Mouse (Mus musculus) liver (tissue): ENCODE measurements at regions not wholly inside any gene's neighbourhood (a gene's known extent, or its start where the extent isn't known, plus 50 kb on each side); places are given as distances from the start of the nearest gene placed in this dataset.
"Not testable (repeated sequence)": the region's sequence is repeated elsewhere in the genome, so short reads cannot be mapped to it uniquely, and the experiment has no call there.

Experiments used
- DNase-seq: peaks from one replicate; pipeline ENCODE4 v3.0.0-alpha.2; 2020; ENCODE audit warnings: mixed read lengths

DNA sequence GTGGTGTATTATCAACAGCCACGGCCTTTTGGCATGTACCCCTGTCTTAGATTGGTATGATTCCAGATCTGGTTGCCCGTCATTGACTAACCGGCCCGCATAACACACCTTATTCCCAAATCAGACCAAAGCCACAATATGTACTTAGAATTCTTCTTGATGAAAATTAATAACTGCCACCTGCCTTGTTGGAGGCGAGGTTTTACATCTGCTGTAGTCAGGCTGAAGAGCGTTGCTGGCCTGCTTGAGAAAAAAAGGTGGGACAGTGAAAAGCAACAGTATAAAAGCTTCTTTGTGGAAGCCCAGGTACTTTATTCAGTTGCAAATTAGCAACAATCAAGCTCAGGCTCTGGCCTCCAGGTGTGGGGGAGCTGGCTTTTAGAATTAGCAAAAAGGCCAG, 223.6 kb upstream of the Car8 start:
- DNase-seq, result not testable (repeated sequence)

- no peak for DNase-seq
Measured at GRCm38 (mm10) chr4:8454346-8454745, 215.5 kb upstream of the Car8 start.

- peak; percentile 55 for DNase-seq
Measured at GRCm38 (mm10) chr4:8432393-8432792, 193.6 kb upstream of the Car8 start.

GRCm38 (mm10) chr4:8431032-8431332, 192.1 kb upstream of the Car8 start:
- no peak for DNase-seq

- no peak for DNase-seq
Measured at GRCm38 (mm10) chr4:8430269-8431031, 191.6 kb upstream of the Car8 start.

DNA sequence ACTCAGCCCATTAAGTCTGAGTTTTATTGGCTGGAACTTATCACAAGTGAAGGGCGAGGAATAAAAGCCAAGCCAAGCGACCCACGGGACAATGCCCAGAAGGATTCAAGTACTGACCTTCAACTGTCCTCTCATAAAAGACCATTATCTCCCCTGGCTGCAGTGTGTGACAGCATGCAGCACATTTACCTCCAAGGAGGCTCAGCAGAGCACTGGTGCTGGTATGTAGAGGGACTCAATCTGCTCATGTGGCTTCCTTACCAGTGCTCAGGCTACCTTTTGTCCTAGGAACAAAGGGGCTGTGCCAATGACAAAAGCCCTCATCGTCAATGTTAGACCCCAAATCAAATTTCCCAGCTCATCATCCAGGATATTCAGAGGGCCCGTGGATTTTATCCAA, 190.9 kb upstream of the Car8 start:
- DNase-seq, result no peak

GRCm38 (mm10) chr4:8428629-8429523, 190.0 kb upstream of the Car8 start:
- no peak for DNase-seq

- DNase-seq, result no peak
Measured at GRCm38 (mm10) chr4:8427812-8428211, 189.0 kb upstream of the Car8 start.

GRCm38 (mm10) chr4:8423392-8424045, 184.7 kb upstream of the Car8 start:
- DNase-seq, result no peak

DNA sequence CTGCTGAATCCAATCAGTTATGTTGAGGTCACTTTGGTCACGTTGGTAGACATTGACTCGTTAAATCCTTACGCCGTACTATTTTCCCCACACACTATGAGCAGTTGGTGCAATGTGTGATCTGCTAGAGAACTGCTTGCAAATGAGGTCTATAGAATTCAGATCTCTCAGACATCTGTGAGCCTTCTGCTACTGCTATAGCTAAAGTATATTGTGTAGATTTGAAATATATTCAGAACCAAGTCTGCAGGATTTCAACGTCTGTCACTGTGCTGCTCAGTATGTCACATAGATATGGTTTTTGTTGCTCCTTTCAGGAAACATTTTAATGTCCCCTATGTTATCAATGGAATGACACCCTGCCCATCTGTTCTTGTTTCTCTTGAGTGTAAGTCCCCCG, 182.4 kb upstream of the Car8 start:
- DNase-seq, result no peak

GRCm38 (mm10) chr4:8418374-8419031, 179.7 kb upstream of the Car8 start:
- DNase-seq, result no peak

GRCm38 (mm10) chr4:8417821-8418220, 179.0 kb upstream of the Car8 start:
- DNase-seq, result peak; percentile 26

DNA sequence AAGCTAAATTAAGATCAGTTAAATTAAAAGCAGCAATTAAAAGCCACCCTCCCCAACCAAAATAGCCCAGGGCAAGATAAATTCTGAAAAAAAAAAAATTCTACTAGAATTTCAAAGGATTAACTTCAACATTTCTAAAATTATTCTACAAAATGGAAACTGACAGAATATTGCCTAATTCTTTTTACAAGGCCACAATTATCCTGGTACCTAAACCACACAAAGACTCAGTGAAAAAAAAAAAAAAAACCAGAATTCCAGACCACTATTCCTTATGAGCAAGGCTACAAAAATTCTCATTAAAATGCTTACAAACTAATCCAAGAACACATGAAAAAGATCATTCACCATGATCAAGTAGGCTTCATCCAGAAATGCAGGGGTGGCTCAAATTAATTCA, 174.5 kb upstream of the Car8 start:
- DNase-seq, result no peak

- no peak for DNase-seq
Measured at GRCm38 (mm10) chr4:8400069-8400468, 161.2 kb upstream of the Car8 start.

DNA sequence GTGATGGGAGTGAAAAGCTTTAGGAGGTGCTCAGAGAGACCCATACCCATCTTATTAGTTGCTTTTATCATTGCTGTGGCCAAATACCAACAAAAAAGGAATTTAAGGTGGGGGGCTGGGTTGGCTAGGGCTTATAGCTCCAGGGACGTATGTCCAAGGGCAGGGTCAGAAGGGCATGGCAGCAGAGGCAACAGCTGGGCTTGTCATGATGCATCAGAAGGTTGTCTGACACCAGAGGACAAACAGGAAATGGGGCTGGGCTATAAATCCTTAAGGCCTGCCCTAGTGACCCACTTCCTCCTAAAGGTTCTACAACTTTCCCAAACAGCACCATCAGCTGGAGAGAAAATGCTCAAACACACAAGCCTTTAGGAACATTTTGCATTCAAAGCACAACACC, 160.6 kb upstream of the Car8 start:
- no peak for DNase-seq

- no peak for DNase-seq
Measured at GRCm38 (mm10) chr4:8398969-8399368, 160.1 kb upstream of the Car8 start.

- no peak for DNase-seq
Measured at GRCm38 (mm10) chr4:8383162-8383561, 144.3 kb upstream of the Car8 start.

DNA sequence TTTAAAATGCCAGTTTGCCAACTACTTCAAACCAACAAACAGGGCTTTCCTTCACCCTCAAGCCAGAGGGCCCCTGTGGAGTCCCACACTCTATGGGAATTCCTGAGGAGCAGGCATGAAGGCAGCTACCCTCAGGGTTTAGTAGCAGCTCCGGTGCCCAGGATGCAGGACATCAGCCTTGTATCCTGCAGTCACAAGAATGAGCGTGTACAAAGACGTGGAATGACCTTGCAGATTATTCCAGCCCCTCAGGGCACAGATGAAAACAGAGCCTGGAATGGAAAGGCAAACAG, 143.2 kb upstream of the Car8 start:
- DNase-seq, result no peak

GRCm38 (mm10) chr4:8381408-8382124, 142.7 kb upstream of the Car8 start:
- DNase-seq, result no peak

DNA sequence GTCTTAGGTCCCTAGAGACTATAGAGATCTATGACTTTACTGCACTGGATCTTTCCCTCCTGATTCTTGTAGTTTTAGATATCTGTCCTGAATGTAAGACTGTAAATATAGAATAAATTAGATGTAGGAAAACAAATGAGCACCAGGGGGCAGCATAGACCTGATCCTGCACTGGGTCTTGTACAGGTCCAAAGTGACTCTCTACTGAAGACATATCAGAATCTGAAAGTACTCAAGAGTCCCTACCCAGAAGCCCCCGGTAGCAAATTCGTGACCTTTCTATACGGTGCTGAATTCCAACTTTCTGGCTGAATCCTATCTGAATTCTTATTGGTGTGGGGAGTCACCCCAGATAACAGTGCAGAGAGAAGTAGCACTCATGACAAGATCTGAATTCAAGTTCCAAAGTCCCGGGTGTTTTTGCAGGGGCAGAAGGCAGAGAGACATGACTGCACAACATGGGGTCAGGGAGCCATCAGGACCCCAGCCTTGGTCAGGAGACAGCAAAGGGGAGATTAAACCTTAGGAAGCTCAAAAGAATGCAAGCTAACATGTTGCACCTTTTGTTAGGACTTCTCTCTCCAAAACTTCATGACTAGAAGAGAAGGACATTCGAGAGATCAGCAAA, 142.0 kb upstream of the Car8 start:
- DNase-seq, result peak; percentile 26

DNA sequence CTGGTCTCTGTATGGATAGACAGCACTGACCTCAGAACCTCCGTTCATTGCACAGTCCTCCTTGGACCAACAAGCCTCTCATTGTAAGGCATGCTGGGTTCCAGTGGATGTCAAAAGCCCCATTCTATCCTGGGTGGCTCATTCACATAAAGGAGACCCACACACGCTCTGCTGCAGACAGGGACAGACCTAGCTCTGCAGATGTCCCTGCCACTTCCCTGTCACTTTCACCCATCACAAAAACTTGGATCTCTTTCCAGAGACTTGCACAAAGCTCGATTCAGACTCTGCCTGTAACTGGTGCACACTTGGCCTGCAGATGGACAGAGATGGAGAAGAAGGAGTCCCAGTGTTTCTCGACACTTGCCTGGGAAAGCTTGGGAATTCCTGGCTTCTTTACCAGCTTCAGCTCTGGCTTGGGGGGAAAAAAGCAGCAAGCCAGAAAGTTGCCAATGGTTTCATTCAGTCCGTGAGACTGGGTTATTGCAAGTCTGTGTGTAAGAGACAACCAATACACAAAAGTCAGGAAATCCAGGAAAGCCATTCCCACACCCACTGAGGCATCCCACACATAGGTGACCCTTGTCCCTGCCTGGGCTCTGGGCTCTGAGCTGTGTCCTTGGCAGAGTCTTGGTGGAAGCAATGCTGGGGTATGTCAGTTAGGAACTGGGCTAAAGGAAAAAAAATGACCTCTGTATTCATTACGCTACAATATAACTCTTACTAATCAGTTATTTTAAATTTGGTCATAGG, 136.1 kb upstream of the Car8 start:
- no peak for DNase-seq

GRCm38 (mm10) chr4:8374061-8374460, 135.2 kb upstream of the Car8 start:
- DNase-seq, result no peak
